Mouse (Mus musculus) forebrain, embryonic 13.5 days (tissue): Measurements from ENCODE around the gene Stk32b. TPM values are rescaled to one million over a fixed set of nuclear protein-coding genes. Genes with fewer than 3 reads are reported as not detected.

Experiments
- ATAC-seq: fragments of 200-750 bp; cut with Nextera tagmentation; 2 replicates; pipeline ENCODE4 v1.8.0; 2017
- H3K27ac ChIP-seq: fragments of 300-500 bp; sonication (generic); 2 replicates; pipeline ENCODE4 v1.5.1; 2015; ENCODE audit warnings: inconsistent platforms, mild to moderate bottlenecking, moderate library complexity
- H3K27me3 ChIP-seq: fragments of 300-500 bp; sonication (generic); 2 replicates; pipeline ENCODE4 v1.6.1; 2015; ENCODE audit warnings: mild to moderate bottlenecking, inconsistent platforms
- H3K36me3 ChIP-seq: fragments of 300-500 bp; sonication (generic); 2 replicates; pipeline ENCODE4 v1.6.1; 2015; ENCODE audit warnings: mild to moderate bottlenecking, inconsistent platforms; ENCODE audit not compliant: poor library complexity, severe bottlenecking
- H3K4me1 ChIP-seq: fragments of 300-500 bp; sonication (generic); 2 replicates; pipeline ENCODE4 v1.6.1; 2015; ENCODE audit warnings: inconsistent platforms
- H3K4me2 ChIP-seq: fragments of 300-500 bp; sonication (generic); 2 replicates; pipeline ENCODE4 v1.6.1; 2015; ENCODE audit warnings: inconsistent platforms, mild to moderate bottlenecking, moderate library complexity
- H3K4me3 ChIP-seq: fragments of 300-500 bp; sonication (generic); 2 replicates; pipeline ENCODE4 v1.5.1; 2015; ENCODE audit warnings: mild to moderate bottlenecking, inconsistent platforms
- H3K9ac ChIP-seq: fragments of 300-500 bp; sonication (generic); 2 replicates; pipeline ENCODE4 v1.6.1; 2015; ENCODE audit warnings: mild to moderate bottlenecking, inconsistent platforms
- H3K9me3 ChIP-seq: fragments of 300-500 bp; sonication (generic); replicated peaks from 2 replicates; pipeline ENCODE4 v1.6.1; 2016; ENCODE audit warnings: inconsistent platforms
- WGBS: fragments of 180-500 bp; shearing (Covaris S2); methylation state at CpG from one replicate; pipeline ENCODE4 v1.1.7; 2015; 5-methylcytosine and 5-hydroxymethylcytosine counted together
- polyA plus RNA-seq: library from polyadenylated mRNA; unstranded; fragments of >200 nt; fragmentation: Nextera tagmentation; extraction: Ambion mirVana; gene quantifications from 2 replicates; pipeline ENCODE4 v1.2.1, GENCODE M21; 2015

The Stk32b gene
- polyA plus RNA-seq, 1 experiment from 2014 or later, result 7.7 TPM

DNA sequence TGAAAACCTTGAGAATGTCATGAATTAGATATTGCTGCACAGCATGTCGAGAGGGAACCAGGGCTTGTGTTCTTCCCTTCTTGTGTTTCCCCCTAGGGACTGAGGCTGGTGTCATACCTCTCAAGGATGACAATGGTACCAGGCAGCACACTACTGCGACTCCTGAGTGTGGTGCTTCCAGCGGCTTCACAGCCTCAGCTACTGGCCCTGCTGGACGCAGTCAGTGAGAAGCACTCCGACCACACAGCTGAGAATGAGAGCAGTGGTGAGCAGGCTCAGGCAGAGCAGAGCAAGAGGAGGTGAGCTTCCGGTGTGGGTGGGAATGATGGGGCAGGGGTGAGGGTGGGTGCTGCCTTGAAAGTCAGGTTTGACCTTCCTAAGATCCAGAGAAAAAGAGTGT lies 297.9 kb downstream of the Stk32b start:
- no peak for ATAC-seq
- no peak overlapping the region for H3K9ac ChIP-seq
- H3K27ac ChIP-seq, result no peak overlapping the region

More for the DNA sequence above, 297.9 kb downstream of the Stk32b start:
- 0 out of 2 replicates have a peak, but pooled peaks cover 5% of the 10 kb centered on the region for H3K36me3 ChIP-seq
- H3K4me1 ChIP-seq, result no peaks in the 10 kb centered on the region
- 91% methylated on average over 6 of the region's 6 CpGs for WGBS
- no peaks in the 10 kb centered on the region for H3K27me3 ChIP-seq
- no peak overlapping the region for H3K4me3 ChIP-seq
- no peak overlapping the region for H3K4me2 ChIP-seq
- H3K9me3 ChIP-seq, result no peaks in the 10 kb centered on the region

Other genes starting within 250 kb of the Stk32b start
- not detected in 2 replicates for gene Cytl1, start 18.3 kb upstream of the Stk32b start, polyA plus RNA-seq
- 17.7 and 20.2 TPM in 2 replicates for gene Msx1, start 107.4 kb upstream of the Stk32b start, polyA plus RNA-seq